Mouse (Mus musculus) layer of hippocampus, postnatal 10 days (tissue): ENCODE measurements around the gene Zfp518b. TPM values are rescaled to one million over a fixed set of nuclear protein-coding genes. Genes with fewer than 3 reads are reported as not detected.

ENCODE experiments used
- DNase-seq, 2 experiments: peaks; one replicate each; pipeline ENCODE4 v3.0.0; 2021; ENCODE audit warnings: low spot score in 2 of 2
- total RNA-seq, 2 experiments: library from RNA; stranded (reverse); gene quantifications; 2 replicates each; pipeline ENCODE4 v1.2.3; 2021

Gene Zfp518b
- total RNA-seq, 2 experiments from 2014 or later: 24.3 to 24.7 TPM

- DNase-seq: no peak
Measured at GRCm38 (mm10) chr5:38634321-38635164, 50.1 kb downstream of the Zfp518b start.

DNA sequence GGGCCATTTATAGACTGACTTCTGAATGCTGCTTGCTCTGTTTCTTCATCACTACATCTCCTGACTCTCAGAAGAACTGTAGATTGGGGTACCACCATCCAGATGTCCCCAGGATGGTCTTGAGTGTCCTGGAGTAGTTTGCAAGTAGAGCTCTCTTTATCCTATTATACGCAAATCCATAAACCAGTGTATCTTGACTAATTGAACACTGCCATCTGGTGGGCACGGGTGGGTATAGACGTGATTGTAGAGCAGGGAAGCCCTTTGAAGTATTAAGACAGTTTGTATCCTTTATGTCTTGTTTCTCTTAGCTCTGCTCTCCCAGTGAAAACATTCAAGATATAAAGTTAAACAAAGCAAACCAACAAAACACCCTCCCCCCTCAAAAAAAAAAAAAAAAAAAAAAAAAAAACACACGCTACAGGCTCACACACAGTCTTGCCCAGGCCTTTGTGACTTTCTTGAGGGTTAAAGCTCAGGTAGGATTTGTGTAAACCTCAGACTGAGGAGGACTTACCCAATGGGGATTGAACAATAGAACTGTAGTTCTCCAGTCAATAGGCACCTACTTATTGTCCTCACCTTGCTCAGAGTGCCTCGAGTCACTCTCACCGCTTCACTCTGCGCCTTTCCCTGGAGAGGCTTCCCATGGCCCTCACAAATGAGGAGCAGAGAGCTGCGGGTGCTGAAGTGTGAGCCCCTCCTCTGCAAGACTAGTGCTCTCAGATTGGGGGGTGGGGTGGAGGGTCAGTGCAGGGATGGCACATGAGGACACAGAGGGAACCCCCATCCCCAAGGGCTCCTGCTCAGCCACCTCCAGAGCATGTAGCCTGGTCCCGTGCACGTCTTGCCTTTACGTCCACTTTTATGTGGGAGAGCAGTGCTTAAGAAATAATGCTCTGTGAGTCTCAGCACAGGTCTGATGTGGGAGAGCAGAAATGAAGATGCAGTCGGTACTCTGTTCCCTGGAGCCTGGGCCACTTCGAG lies 51.9 kb downstream of the Zfp518b start:
- DNase-seq: peak; percentile 83 to 85

DNA sequence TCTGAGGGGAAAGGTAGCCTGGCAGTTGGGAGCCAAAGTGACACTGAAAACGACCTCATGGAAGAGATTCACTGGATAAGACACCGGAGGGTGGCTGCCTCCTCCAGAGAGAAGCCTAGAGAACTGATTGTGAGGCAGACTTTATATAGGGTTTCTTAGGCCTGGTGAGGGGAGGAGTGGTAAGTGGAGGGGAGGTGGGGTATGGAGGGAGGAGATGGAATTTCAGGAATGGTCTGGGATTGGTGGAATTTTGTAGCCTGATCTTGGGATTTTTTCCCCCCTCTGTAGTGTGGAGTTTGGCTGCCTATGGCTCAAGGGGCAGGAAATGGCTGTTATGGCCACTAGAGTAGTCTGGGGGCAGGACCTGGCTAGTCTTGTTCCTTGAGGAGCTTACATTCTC lies 56.6 kb downstream of the Zfp518b start:
- no peak for DNase-seq

GRCm38 (mm10) chr5:38626883-38627282 lies 57.7 kb downstream of the Zfp518b start:
- no peak for DNase-seq

DNA sequence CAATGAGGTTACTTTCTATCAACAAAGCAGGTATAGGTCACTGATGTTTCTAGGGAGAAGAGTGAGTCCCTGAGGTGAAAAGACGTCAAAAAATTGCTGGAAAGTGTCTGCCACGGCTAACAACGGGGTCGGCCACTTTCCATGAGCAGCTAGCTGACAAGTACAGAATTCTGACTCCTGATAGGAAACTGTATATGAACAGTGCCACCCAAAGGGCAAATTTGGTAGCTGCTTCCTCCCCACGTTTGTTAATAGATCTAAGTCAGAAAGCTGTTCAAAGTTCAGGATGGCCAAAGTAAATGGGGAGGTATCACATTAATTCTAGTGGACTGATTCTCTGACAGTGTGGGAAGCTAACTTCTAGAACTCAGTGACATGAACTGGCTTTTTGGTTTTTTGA lies 63.8 kb downstream of the Zfp518b start:
- DNase-seq: peak; percentile 60 to 76

GRCm38 (mm10) chr5:38618908-38619307 lies 65.7 kb downstream of the Zfp518b start:
- DNase-seq: no peak

Other genes with a start within 250 kb of the Zfp518b start
- 1 to 10 TPM; 3.1 to 3.3 TPM for gene Slc2a9, start 181.7 kb downstream of the Zfp518b start, total RNA-seq
- 100 to 1,000 TPM; 245 to 249 TPM for gene Wdr1, start 121.6 kb downstream of the Zfp518b start, total RNA-seq
- under 1 TPM; 0.21 to 0.45 TPM for gene Clnk, start 192.0 kb upstream of the Zfp518b start, total RNA-seq